Mouse (Mus musculus) subcutaneous adipose tissue, adult 2 months (tissue): ENCODE measurements around the gene Ranbp10. TPM values are rescaled to one million over a fixed set of nuclear protein-coding genes. Genes with fewer than 3 reads are reported as not detected.

Experiments used
- polyA plus RNA-seq: library from polyadenylated mRNA; depleted of rRNA; stranded (reverse); fragments of >200 nt; gene quantifications from 2 replicates; pipeline ENCODE4 v1.2.3, GENCODE M21; 2012; ENCODE audit warnings: low replicate concordance; rRNA removed

The Ranbp10 gene
- 26.6 and 31.6 TPM in 2 replicates for polyA plus RNA-seq

DNA sequence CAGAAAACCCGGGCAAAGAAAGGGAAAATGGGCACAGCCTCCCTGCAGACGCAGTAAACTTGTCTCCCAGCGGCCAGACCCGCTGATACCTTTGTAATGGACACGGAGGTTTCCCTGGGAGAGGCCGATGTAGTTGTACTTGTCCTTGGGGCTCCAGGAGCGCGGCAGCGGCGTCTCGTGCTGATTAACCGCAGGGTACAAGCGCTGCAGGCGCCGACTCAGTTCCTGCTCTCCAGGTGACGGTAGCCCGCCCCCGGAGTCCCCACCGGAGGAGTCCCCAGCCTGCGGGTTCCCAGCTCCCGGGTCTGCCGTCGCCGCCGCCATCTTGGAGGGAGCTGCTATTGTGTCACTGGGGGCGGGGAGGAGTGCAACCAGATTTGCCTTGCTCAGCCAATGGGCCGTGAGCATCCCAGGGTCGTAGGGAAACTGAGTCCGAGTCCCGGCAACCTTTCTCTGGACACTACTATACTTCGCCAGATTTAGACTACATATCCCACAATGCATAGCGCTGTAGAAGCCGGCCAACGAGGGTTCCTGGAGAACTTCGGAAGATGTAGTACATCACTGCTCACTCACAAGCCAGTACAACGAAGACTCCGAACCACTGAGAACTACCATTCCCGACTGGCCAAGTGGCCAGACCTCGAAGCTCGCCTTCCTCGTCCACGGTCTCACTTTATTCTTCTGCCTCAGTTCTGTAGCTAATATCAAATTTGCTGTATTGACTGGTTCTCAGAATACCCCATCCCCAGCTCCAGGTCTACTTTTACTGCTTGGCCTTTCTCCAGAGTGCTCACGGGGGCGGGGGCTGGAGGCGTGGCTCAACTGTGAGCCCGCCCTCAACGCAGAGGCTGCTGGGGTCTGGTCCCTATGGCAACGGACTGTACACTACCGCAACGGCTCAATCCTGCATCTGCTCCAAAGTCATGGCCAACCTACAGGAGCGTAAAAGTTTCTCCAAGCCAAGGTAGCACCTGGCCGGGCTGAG is at the start of gene Ranbp10, which contains the start of gene Tsnaxip1:
Ranbp10 (minus strand) TSS at position 490 of the 988 bp plus-strand sequence.
Tsnaxip1 (plus strand) TSS at position 871 of the 988 bp plus-strand sequence.

DNA sequence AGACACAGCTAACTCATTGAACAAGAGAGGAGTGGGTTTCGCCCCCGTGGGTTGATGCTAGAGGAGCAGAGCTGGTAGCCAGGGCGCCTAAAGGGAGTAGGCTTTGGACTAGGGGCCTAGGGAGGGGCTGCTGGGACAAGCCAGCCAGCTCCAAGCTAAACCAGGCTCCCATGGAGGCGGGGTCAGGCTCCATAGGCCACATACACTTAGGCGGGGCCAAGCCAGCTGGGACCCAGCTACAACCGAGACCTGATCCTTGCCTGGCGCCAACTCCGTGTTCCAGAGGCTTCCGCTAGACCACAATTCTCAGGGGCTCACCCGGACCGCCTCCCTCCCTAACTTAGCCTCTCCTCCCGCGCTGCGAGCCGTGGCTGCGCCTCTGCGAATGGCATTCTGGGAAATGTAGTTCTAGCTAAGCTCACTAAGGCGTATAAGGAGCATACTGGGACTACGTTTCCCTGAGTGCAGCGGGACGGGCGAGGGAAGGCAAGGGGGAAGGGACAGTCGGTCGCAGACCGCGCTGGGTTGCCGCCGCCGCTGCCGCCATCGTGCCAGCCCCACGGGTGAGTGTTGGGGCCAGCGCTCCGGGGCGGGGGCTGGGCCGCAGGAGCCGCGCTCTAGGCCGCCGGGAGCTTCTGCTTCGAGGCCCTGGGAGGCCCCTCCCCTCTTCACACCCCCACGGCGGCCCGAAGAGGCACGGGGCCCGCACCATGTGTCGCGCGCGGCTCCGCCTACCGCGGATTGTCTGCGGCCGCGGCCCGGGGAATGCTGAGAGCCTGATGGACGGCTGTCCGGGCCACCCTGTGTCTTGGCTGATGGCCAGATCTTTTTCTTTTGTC is 33.2 kb upstream of the Ranbp10 start, which contains the start of gene Nutf2:
Nutf2 (plus strand) TSS at position 438 of the 839 bp plus-strand sequence.

GRCm38 (mm10) chr8:105854715-105855216 is 27.6 kb upstream of the Ranbp10 start, which contains the start of gene Thap11:
Gene Thap11, plus strand, starts transcription at chr8:105855132.

DNA sequence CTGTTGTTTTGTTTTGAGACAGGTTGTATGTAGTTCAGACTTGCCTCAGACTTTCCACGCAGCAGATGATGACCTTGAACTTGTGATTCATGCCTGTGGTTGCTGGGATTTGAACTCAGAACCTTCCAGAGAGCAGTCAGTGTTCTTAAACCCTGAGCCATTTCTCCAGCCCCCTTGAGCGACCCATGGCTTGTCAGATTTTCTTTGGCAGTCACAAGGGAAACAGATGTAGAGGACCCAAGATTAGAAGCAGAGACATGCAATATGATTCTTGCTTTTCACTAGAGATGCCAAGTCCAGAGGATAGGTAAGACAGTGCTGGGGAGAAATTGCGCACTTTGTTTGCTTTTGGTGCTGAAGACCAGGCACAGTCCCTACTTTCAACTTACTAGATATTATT is 26.0 kb upstream of the Ranbp10 start, which contains the start of gene Cenpt:
Cenpt (minus strand) TSS at position 101 of the 400 bp plus-strand sequence.

DNA sequence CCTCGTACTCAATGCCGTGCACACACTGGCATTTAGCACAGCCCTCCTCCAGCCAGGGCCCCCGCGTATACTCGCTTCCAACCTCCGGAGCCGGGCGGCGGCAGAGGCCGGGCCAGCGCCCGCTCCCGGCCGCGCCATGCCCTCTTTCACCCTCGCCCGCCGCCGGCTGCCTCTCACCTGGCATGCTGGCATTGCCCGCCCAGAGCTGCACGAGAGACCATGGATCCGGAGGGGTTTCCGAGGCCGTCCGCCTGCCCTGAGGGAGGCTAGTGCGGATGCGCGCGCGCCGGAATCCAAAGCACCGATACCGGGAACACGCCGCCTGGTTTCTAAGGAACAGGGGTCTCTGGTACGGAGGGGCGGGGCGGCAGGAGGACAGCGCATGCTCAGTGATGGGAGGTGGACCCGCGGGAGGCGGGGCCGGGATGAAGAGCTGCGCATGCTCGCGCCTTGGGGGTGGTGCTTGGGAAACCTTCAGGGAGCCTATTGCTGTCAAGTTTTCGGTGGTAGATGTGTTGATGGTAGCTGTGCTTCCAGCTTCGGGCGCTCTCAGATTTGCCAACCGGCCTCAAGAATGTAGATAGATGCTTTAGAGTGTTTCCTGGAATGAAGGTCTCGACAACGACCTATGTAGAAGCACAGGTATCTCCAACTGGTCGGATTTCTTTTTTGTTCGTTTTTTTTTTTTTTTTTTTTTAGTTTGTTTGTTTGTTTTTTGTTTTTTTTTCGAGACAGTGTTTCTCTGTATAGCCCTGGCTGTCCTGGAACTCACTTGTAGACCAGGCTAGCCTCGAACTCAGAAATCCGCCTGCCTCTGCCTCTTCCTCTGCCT is 68.7 kb downstream of the Ranbp10 start, which contains the start of gene Gfod2:
Gfod2 (minus strand) TSS at position 388 of the 832 bp plus-strand sequence.

Other genes starting within 250 kb of the Ranbp10 start
- gene Ripor1, start 222.1 kb downstream of the Ranbp10 start, polyA plus RNA-seq = 34.4 and 43.4 TPM in 2 replicates
- 11.0 and 24.5 TPM in 2 replicates for gene Ctcf, start 190.8 kb downstream of the Ranbp10 start, polyA plus RNA-seq
- gene Agrp, start 190.0 kb downstream of the Ranbp10 start, polyA plus RNA-seq = not detected in 2 replicates
- gene Carmil2, start 141.1 kb downstream of the Ranbp10 start, polyA plus RNA-seq = 1.2 and 1.5 TPM in 2 replicates
- gene Acd, start 126.2 kb downstream of the Ranbp10 start, polyA plus RNA-seq = 39.9 and 48.6 TPM in 2 replicates
- gene Pard6a, start 126.2 kb downstream of the Ranbp10 start, polyA plus RNA-seq = 25.6 and 26.0 TPM in 2 replicates
- gene 4933405L10Rik, start 119.7 kb downstream of the Ranbp10 start, polyA plus RNA-seq = 0.10 TPM in 1 of 2 replicates, not detected in the other
- gene Enkd1, start 119.1 kb downstream of the Ranbp10 start, polyA plus RNA-seq = 5.7 and 12.8 TPM in 2 replicates
- 7.7 and 10.0 TPM in 2 replicates for gene Gfod2, start 68.7 kb downstream of the Ranbp10 start, polyA plus RNA-seq
- 0.05 TPM in 1 of 2 replicates, not detected in the other for gene Tsnaxip1, start 381 bp upstream of the Ranbp10 start, polyA plus RNA-seq
- 17.6 and 36.3 TPM in 2 replicates for gene Cenpt, start 25.9 kb upstream of the Ranbp10 start, polyA plus RNA-seq
- gene Thap11, start 27.8 kb upstream of the Ranbp10 start, polyA plus RNA-seq = 39.9 and 66.8 TPM in 2 replicates
- 37.9 and 42.9 TPM in 2 replicates for gene Nutf2, start 33.2 kb upstream of the Ranbp10 start, polyA plus RNA-seq
- gene Edc4, start 53.5 kb upstream of the Ranbp10 start, polyA plus RNA-seq = 45.4 and 85.8 TPM in 2 replicates
- 1.2 and 1.5 TPM in 2 replicates for gene Nrn1l, start 66.2 kb upstream of the Ranbp10 start, polyA plus RNA-seq
- gene Pskh1, start 73.1 kb upstream of the Ranbp10 start, polyA plus RNA-seq = 55.5 and 60.6 TPM in 2 replicates
- 2.2 and 4.2 TPM in 2 replicates for gene Ctrl, start 106.5 kb upstream of the Ranbp10 start, polyA plus RNA-seq
- gene Psmb10, start 111.1 kb upstream of the Ranbp10 start, polyA plus RNA-seq = 152 and 154 TPM in 2 replicates
- 3.1 and 5.9 TPM in 2 replicates for gene Lcat, start 116.0 kb upstream of the Ranbp10 start, polyA plus RNA-seq
- 68.7 and 121 TPM in 2 replicates for gene Slc12a4, start 138.7 kb upstream of the Ranbp10 start, polyA plus RNA-seq
- gene Dpep3, start 152.1 kb upstream of the Ranbp10 start, polyA plus RNA-seq = 0.18 and 0.40 TPM in 2 replicates
- gene Dus2, start 164.0 kb upstream of the Ranbp10 start, polyA plus RNA-seq = 15.8 and 20.1 TPM in 2 replicates
- gene Dpep2nb, start 178.6 kb upstream of the Ranbp10 start, polyA plus RNA-seq = not detected in 2 replicates
- 11.3 and 11.9 TPM in 2 replicates for gene Ddx28, start 184.5 kb upstream of the Ranbp10 start, polyA plus RNA-seq
- gene Nfatc3, start 231.5 kb upstream of the Ranbp10 start, polyA plus RNA-seq = 29.9 and 36.2 TPM in 2 replicates